Mouse (Mus musculus) gastrocnemius, postnatal 10 days (tissue): ENCODE measurements around the gene Garnl3. TPM values are rescaled to one million over a fixed set of nuclear protein-coding genes. Genes with fewer than 3 reads are reported as not detected.

Experiments
- DNase-seq: peaks from one replicate; pipeline ENCODE4 v3.0.0; 2021; ENCODE audit warnings: mixed read lengths
- total RNA-seq, 2 experiments: library from RNA; stranded (reverse); gene quantifications; 2 replicates each; pipeline ENCODE4 v1.2.3; 2021

Garnl3 gene
- total RNA-seq, 2 experiments from 2014 or later = 3.1 to 4.7 TPM

DNA sequence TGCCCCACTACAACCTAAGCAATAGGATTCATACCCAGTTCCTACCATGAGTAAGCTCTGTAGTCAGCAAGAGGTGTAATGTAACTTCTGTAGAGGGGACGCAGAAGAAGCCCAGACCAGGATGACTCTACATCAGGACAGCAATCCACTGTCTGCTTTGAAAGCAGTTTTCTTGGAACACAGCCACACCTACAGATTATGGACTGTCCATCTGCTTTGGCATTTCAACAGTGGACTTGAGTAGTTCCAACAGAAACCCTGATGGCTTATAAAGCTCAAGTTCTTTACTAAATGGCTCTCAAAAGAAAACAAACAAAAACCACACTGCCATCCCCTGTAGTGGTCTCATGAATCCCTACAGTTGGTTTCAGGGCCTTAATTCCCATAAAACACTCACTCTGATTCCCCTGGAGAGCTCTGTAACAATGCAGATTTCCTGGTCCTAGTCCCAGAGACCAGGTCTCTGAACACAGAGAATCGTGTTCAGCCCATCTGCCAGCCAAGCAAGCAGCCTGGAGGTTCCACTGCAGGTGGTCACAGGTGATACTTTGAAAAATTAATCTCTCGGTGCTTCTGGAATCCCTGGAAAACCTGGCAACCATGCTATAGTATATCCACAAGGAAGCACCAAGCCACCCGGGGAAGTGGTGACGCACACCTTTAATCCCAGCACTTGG is 42.0 kb downstream of the Garnl3 start:
- DNase-seq = no peak

DNA sequence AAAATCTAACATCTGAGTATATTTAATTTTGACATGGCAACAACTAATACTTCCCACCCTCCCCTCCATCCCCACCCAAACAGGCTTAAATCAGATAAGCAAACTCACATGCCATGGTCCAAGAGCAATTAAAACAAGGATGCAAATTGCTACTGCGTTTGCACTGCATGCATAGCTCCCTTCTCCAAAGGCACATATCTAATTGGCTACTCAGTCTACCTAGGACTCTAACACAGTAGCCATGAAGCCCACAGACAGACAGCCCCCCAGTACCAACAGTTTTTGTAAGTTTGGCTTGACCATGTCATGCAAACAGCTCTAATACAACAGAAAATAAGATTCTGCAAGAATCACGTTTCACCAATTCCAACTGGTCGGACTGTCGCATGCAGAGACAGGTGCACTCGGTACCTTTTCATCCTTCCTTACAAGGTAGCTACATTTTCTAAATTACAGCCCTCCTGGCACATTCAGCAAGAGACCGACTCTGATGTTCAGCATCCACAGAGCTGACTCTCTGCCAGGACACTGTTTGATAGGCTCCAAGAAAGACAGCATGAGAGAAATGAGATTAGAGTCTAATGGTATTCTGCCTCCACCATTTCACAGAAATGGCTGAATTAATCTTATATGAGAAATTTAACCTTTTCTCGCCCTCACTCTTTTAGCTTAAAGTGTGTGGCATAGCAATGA is 44.6 kb downstream of the Garnl3 start:
- DNase-seq = no peak

DNA sequence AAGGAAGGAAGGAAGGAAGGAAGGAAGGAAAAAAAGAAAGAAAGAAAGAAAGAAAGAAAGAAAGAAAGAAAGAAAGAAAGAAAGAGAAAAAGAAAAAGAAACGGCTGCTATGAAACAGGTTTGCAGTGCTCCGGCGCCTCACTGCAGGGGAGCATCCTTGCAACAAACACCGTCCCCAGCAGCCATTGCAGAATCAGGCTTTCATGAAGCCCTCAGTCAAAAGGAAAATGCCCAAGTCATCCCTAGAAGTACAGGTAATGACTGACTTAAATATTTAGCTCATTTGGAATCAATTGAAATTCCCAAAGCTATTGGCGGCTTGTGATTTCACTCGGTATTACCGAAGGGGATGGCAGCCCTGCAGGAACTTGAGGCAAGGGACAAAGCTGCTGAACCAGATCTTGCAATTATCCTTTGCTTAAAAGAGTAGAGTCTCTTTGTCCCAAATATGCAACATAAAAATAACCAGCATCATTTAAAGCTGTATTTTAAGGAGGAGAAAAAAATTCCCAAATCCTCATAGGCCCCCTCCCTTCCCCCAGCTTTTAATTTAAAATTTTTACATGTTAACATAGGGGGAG is 45.3 kb downstream of the Garnl3 start:
- DNase-seq = no peak

DNA sequence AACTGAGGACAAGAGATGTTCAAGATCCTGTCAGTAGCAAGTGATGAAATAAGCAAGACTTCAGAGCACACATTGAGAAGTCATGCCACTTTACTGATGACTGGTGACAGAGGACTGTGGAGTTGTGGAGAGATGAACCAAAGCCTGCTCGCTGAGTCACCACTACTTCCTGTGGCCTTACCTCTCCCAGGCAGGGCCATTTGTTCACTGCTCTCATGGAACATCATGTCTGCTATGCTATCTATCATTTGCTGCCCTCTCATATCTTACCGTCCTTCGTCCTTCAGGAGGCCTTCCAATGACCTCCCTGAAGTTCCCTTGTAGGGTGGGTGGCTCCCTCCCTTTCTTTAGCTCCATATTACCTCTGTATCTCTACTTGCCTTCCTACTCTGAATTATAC is 47.2 kb downstream of the Garnl3 start:
- DNase-seq = no peak

DNA sequence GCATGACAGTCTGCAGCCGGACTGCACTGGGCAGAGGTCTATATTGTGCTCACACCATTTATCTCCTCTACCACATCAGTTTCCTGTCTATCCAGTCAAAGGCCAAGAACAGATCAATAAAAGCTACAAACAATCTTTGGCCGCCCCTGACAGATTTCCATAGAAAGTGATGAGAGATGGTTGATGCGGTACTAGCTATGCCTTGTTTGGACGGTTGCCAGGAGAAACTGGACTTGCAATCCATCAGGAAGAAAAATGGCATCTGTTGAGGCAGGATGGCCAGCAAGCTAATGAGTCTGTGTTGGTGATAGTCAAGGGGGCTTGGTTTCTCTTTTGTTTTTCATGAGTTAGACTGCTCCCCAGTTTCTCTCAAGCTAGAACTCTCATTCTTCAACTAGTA is 51.3 kb downstream of the Garnl3 start:
- no peak for DNase-seq

DNA sequence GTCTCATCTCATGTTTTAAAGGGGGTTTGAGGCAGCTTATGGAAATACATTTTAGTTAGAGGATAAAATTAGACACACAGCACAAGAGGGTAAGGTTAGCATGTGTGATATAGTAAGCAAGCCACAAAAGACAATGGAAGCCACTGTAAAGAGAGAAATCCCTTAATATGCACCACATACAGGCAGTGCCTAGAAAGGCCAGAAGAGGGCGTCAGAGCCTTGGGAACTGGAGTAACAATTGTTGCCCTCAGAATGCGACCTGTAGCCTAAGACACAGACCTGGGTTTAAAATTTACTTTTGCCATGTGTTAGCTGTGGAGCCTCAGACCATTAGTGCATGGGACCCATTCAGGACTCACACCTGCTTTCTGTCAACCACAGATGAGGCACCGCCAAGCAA is 54.2 kb downstream of the Garnl3 start:
- peak; percentile 20 for DNase-seq

DNA sequence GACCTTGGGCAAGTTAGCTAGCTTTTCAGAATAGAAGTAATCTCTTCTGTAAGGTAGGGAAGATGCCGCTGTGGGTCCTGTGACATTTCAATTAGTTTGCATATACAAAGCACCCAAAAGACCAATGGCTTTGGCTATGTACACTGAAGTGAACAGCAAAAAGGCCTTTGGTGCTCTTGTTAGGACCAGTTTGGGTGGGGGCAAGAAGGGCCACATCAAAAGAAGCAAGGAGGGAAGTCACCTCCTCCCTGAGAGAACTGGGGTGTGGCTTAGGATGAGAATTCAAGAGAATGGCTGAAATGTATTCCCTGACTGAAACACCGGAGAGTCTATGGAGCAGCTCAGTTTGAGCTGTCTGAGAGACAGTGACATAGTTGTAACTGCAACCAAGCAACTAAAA is 56.5 kb downstream of the Garnl3 start:
- DNase-seq = no peak

DNA sequence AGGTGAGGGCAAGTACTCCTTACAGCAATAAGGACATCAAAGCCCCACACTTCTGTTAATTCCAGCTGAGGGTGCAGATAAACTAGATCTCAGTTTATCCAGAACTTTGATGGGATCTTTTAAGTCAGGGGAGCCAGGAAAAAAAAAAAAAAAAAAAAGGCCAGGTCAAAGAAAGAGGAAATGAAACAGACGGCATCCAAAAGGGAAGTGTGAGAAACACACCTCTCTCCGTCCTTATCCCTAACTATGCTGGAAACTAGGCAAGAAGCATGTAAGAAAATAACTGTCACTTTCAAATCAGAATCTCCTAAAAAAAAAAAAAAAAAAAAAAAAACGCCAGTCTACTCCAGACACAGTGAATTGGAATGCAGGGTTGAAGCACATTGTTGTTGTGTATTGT is 57.3 kb downstream of the Garnl3 start:
- no peak for DNase-seq

DNA sequence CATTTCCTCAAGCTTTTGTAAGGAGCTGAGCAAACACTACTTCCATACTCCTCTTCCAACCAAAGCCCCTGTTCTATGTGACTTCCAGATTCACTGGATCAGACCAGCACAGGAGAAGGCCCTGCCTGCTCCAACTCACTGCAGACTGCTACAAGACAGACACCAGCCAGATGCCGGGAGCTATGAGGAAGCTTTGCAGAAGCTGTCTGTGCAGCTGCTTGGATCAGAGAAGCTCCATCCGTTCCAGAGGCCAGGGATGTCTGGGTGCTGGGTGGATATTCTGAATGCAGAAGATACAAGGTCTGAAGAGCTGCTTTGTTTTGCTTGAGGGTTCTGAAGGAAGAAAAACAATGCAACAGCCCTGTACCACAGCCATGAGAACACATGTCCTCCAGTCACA is 59.1 kb downstream of the Garnl3 start:
- no peak for DNase-seq

DNA sequence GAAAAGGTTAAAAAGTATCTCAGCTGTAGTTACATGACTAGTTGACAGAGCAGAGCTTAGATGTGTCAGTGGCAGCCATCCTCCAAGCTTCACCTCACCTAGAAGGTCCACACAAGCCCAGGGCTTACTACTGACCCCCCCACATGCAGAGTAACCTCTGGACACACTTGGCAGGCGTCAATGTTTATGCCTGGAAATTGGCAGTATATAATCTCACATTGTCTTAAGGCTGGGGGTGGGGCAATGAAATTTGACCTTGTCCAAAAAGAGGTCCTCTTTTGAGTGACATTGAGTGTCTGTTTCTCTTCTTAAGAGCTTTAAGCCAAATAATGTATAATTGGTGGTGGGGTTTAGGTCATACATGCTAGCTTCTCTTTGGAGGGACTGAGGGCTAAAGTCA is 65.8 kb downstream of the Garnl3 start:
- no peak for DNase-seq

DNA sequence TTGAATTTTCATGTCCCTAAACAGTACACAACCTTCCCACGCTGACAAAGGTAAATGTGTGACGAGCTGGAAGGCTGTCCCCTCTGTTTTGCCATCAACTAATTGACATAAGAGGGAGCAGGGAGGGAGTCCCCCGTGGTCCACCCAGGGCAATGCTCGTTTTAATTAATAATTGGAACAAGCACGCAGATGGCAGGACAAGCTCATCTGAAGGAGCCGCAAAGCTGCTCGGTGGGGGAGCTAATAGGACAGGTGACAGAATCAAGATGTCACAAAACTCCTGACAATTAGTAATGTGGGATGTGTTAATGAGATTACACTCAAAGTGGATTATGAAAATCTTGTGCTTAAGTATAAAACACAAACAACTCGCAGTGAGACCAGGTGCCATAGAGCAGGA is 68.7 kb downstream of the Garnl3 start:
- DNase-seq = no peak

DNA sequence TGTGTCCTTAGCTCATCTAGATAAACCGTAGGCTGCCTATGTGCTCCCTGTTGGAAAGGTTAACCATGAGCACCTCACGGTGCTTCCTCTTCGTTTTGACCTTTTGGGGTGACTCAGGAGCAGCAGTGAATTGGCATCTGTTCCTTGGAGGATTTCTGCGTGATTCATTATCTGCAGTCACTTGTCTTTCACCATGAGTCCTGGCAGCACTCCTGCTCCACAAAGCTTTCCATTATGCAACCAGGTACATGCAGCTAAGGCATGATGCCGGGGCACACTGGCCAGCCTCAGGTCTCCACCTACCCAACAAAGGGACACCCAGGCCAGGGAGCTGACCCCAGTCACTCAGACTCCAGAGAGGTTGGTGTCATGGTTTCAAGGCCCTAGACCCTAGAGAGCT is 72.5 kb downstream of the Garnl3 start:
- DNase-seq = no peak

DNA sequence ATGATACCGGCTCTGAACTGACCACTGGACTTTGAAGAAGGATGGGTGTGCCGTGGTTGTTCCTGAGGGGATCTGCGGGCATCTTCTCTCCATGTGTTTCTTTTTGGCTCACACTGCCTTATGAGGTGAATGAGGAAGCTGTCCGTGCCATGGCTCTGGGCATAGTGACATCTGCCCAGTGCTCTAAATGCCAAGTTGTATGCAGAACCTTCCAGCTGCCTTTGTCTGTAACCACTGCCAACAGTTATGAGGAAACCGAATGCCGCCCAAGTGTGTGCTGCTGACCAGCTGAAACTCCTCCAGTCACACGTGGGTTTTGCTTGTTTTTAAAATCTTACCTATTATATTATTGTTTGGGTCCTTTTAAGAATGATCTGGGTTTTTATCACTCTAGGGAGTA is 73.9 kb downstream of the Garnl3 start:
- DNase-seq = no peak

DNA sequence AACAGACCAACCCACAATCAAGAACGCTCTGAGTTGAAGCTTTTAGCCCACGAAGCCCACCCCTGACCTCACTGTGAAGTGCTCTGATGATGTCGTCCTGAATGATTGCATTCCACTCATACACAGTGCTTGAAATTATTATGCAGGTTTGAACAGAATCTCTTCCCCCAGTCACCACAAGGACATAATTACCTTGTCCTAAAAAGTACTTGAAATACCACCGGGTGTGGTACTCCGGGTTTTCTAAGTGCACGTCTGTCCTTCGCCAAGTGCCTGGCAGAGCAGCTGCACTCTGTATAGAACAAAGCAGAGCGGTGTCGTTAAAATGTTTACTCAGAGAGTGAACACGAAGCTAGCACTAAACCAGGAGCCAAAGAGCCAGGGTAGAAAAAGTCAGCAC is 77.5 kb downstream of the Garnl3 start:
- no peak for DNase-seq

DNA sequence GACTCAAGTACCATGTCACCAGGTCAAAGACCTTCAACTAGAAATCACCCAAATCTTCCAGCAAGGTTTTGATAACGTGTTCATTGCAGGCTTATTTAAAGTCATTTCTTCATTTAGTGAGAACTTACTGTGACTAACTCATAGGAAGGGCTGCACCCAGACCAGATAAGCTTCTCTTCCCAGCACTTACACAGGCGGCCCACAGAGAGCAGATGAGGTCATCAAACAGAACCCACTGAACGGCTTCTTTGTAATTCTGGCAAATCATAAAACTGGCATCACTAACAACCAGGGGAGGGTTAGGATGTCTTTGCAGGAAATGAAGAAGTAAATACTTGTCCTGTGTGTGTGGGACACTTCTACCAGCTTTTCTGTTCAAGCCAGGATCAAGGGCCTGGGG is 84.1 kb downstream of the Garnl3 start:
- DNase-seq = no peak

DNA sequence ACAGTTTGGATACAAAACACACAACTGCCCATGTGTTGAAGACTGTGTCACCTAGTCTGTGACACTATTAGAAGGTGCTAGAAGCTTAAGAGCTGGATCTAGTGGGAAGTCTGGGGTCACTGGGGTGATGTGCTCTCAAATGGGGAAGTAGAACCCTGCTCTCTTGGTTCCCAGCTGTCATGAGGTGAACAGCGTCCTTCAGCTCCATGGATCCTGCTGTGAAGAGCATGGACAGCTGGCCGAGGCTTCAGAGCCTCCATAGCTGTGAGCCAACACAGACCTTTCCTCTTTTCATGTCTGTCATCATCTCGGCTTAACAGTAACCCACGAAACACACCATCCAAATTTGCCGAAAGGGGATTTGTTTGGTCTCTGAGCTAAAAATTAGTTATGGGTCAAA is 84.5 kb downstream of the Garnl3 start:
- DNase-seq = no peak

DNA sequence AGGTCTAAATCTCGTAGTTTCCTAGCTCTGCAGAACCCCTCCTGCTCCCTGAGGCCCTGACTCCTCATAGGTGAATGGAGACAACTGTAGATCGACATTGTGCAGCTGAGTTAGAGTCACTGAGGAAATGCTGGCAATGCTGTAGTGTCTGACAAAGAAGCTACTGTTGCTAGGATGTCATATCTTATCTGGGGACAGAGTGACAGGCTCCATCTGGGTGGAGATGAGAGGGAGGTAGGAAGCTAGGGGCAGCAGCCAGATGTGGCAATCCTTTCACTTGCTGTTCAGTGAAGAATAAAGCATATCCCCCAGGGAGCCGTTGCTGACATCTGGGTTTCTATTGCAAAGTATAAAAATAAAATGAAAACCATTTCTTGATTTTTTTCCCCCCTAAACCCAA is 85.6 kb downstream of the Garnl3 start:
- no peak for DNase-seq

DNA sequence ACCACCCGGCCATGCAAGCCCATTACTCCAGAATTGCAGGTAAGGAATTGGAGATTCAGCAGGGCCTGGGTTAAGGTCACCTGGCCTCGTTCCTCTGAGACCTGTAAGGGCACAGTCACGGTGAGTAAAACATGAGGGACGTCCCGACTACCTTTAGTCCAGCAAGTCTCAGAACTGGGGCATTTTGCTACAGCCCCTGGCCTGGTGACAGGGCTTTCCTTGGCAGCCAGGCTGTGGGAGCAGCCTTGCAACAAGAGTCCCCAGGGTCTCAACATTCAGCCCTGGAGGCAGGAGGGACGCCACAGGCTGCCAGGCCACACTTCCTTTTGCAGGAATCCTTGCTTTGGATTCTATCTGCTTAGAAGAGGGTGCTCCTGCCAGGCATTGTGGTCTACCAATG is 88.7 kb downstream of the Garnl3 start:
- no peak for DNase-seq

DNA sequence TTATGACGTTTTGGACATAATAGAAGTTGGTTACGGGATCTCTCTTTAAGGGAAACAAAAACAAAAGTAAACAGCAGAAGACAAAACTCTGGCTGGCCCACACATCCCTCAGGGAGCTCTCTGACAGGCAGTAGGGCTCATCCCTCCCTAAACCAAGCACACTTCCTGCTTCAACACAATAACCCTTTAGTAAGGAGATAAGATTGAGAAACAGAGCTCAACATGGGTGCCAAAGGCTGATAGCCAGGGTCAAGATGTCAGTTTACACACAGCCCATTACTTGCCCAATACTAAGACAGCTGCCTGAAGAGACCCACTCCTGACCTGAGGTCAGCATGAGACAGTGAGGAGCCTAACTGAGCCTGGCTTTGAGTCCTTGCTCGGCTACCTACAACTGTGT is 89.9 kb downstream of the Garnl3 start:
- no peak for DNase-seq

DNA sequence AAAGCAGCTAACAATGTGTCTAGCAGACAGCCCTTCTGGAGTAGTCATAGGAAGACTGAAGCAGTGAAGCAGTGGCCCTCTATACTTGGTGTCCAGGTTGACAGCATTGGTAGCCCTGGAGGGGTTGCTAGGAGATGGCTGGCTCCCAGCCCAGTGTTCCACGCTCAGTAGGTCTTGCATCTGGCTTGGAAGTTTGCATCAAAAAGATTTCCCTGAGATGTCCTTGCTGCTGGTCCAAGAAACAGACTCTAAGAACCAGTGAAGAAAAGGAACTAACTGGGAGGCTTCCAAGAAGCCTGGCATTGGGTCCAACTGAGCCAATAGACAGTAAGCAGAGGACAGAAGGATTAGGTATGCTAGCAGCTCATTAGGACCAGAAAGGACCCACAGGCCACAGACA is 94.0 kb downstream of the Garnl3 start:
- no peak for DNase-seq

DNA sequence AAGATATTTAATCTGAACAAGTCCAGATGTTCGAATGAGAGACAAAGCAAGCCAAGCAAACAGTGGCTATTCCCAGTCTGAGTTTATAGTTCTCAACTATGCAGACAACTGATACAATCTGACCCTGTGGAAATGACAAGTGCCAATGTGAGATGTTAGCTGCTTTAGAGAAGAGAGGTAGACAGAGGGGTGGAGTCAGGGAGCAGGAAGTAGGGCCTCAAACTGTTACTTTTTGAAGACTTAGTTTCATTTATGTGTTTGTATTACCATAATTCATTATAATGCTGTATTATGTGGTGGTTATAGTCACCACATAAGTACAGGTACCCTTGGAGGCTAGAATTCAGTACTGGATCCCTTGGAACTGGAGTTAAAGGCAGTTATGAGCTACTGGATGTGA is 96.2 kb downstream of the Garnl3 start:
- DNase-seq = no peak

DNA sequence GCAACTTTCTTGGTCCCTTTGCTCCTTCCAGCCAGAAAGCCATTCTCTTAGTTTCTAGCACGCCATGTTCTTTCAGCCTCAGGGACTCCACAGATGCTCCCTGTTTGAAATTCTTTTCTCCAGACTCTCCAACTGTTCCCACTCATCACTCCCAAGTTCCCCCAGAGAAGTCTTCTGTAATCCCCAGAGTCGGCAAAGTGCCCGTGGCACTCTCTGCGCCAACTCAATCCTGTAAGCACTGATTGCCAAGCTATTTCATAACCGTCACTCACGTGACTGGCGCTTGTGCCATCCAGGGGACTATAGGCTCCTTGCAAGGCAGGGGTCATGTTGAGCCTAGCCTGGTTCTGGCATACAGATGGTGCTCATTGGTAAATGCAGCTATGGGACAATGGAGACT is 98.2 kb downstream of the Garnl3 start:
- DNase-seq = peak; percentile 39

DNA sequence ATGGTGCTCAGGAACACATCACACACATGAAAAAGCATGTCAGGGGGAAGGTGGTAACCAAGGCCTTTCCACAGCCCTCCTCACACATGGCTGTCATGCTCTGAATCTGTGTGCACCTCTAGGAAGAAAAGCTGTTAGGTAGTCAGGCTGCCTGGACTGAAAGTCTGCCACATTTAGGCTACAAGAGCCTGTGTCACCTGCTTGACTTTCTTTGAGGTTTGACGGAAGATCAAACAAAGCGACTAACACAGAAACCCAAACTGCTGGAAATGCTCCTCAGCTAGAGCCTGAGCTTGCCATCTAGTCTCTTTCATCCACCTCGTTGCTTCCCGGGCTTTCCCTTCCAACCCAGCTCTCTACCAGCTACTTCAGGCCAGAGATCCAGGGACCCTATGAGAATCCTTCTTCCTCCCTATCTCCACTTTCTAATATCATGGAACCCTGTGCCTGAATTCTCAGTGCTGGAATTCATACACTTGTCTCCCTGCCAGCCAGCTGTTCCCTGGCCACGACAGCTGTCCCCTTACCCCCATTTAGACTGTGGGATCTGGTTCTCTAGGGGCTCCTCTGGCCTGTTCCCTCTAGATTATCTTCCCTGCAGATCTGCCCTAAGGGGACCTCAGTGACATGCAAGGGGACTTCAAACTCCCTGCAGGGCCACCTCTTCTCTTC is 98.9 kb downstream of the Garnl3 start:
- no peak for DNase-seq

DNA sequence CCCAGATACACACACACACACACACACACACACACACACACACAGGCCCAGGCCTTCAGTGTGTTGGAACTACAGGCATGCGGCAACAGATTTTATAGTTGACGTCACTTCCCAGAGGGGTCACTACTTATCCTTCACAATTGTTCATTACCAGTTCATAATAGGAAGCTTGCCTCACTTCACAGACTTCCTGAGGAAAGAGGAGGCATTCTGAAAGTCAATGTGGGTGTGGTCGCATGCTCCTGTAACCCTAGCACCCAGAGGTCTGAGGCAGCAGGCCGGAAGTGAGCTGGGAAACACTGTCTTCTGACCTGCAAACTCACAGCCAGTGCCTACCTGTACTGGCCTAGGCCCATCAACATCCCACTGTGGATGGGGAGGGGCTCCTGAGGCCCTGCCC is 106.4 kb downstream of the Garnl3 start:
- DNase-seq = no peak
